Mouse (Mus musculus): Measurements from ENCODE around the gene Pced1b.
A peak's percentile ranks its signal among the peaks of the same experiment; 100 is the strongest.

Gene Pced1b

GRCm38 (mm10) chr15:97397793-97398192, 150.9 kb downstream of the Pced1b start:
- no peak for DNase-seq (ENCODE audit: low spot score in 2 of 2)

DNA sequence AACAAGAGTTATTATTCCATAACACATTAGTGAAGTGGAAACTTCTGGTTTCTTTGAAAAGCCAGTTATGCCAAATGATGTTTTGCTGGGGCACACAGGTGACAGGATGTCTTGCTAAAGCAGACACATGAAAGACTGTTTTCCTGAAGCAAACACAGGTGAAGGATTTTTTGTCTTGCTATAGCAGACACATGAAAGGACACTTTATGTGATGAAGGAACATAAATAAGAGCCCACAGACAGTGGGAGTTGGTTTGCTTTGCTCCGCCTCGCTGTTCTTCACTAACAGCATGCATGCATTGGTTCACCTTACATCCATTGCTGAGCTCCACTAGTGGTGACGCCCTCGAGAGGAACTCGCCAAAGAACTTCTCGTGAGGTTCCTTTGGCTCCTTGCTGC, 154.0 kb downstream of the Pced1b start:
- no peak for DNase-seq (ENCODE audit: low spot score in 2 of 2)

- no peak for DNase-seq (ENCODE audit: low spot score in 2 of 2)
Observed at GRCm38 (mm10) chr15:97404483-97404882, 157.6 kb downstream of the Pced1b start.

GRCm38 (mm10) chr15:97404998-97405397, 158.1 kb downstream of the Pced1b start:
- DNase-seq (ENCODE audit: low spot score in 2 of 2), result no peak

DNA sequence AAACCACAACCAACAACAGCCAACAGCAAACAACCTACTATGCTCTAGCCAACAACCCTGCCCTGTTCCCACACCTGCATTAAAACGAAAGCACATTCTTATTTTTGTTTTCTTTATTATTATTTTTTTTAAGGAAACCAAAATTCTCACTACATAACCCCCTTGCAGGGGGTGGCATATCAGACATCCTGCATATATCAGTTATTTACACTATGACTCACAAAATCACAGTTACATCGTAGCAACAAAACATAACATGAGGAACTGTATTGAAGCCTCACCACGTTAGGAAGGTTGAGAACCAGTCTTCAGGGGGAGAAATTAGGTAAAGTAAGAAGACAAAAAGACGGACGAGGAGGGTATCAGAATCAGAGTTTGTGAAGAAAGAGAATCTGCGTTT, 159.2 kb downstream of the Pced1b start:
- no peak for DNase-seq (ENCODE audit: low spot score in 2 of 2)

DNA sequence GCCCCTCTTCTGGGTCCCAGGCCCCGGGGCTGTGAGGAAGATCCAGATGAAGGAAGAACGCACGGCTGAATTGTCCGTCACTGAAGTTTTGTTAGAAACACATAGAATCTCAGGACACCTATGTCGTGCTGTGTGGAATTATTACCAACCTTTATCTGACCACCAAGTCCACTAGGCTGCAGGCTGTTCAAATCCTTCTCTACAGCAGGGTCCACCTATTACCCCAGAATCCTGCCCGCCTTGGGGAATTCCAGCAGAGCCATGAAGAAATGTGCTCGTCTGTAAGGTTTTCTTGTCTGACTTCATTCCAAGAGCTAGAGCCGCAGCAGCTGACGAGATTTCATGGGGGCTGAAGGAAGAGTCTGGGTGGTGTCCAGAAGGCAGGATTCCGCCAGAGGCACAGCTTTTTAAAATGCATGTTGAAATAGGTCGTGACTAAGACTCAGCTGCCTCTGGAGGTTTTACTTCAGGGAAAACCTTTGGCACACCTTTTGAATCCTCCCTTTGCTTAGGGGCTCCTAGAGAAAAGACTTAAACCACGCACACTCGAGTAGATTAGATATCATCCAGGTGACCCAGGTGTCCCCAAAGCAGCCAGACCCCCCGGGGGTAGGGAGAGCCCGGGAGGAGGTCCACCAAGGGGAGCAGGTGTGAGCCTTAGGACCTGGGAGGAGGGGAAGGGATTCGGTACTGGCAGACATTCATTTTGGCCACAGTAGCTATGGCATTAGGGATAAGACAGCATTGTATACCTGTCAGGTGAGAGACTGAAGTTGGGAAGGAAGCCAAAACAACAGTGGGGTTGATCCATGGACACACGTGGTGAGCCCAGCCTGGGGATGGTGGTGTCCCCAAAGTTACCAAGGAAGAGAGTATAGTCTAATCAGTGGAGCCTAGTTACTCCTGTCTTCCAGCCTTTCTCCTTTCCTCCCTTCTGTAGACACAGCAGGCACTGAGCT, 160.9 kb downstream of the Pced1b start:
- peak; percentile 28 to 32 for DNase-seq (ENCODE audit: low spot score in 2 of 2)

- DNase-seq (ENCODE audit: low spot score in 2 of 2), result no peak
Observed at GRCm38 (mm10) chr15:97411136-97411535, 164.2 kb downstream of the Pced1b start.

- no peak for DNase-seq (ENCODE audit: low spot score in 2 of 2)
Observed at GRCm38 (mm10) chr15:97411671-97412070, 164.8 kb downstream of the Pced1b start.

DNA sequence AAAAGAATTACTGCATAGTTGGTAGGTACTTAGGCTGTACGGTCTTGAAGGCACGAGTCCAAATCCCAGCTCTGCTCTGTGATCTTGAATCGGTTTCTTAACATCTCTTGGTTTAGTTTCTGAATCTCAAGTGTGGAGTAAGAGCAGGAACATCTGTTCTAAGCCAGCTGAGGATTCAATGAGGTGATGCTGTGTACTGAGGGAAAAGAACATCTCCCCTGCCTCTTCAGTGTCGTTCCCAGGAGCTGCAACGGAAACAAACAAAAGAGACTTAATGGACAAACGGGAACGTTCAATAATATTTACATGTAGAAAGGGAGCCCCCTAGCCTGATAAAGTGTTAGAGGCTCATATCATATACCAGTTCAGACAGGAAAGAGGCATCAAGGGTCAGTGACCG, 165.4 kb downstream of the Pced1b start:
- no peak for DNase-seq (ENCODE audit: low spot score in 2 of 2)

DNA sequence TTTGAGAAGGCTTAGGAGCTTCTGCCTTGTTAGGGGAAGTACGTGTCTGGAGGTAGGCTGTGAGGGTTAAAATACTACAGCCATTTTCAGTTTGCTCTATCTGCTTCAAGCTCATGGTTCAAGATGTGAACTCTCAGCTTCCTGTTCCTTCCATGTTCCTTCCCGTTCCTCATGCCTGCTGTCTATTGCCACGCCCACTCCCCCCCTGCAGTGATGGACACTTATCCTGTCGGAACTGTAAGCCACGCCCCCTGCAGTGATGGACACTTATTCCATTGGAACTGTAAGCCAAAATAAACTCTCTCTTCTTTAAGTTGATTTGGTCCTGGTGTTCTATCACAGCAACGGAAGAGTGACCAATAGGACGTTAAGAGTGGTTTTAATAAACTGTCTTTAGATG, 166.0 kb downstream of the Pced1b start:
- DNase-seq (ENCODE audit: low spot score in 2 of 2), result no peak

GRCm38 (mm10) chr15:97414718-97415413, 168.0 kb downstream of the Pced1b start:
- peak; percentile 8 to 11 for DNase-seq (ENCODE audit: low spot score in 2 of 2)

GRCm38 (mm10) chr15:97415426-97415946, 168.6 kb downstream of the Pced1b start:
- no peak for DNase-seq (ENCODE audit: low spot score in 2 of 2)

GRCm38 (mm10) chr15:97420292-97420691, 173.4 kb downstream of the Pced1b start:
- no peak for DNase-seq (ENCODE audit: low spot score in 2 of 2)

GRCm38 (mm10) chr15:97421533-97421932, 174.6 kb downstream of the Pced1b start:
- no peak for DNase-seq (ENCODE audit: low spot score in 2 of 2)

- DNase-seq (ENCODE audit: low spot score in 2 of 2), result no peak
Observed at GRCm38 (mm10) chr15:97422212-97422944, 175.5 kb downstream of the Pced1b start.

DNA sequence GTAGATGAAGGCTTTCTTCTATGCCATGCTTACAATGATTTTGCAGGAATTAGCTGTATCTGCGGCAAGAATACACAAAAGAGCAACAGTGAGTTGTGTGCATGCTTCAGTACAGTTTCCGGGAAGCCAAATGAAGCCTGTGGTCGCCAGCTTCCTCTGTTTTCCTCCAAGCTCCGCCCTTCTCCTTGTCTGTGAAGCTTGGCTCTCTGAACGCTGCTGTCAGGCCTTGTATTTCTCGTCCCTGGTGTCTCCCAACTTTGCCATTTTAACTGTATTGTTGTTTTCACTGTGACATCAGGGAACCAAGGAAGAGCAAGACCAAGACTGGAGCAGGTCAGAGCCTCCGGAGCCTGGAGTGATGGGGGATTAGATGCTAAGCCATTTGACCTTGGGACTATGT, 177.5 kb downstream of the Pced1b start:
- DNase-seq (ENCODE audit: low spot score in 2 of 2), result no peak

DNA sequence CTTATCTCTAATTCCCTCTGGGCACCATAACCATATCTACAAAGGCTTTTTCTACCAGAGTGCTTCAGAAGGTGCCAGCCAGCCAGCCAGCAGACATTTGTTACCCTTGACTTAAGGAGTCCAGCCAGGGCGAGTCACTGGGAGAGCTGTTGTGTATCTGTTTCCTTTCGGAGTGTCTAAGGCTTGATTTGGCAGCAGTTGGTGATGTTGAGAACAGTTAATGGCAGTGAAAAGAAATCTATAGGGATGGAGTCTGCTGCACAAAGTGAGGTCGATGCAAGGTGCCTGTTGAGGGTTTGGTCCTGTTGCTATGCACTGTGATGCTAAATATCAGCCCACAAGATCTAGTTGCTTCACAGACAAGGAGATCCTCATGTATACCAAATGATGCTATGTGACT, 178.1 kb downstream of the Pced1b start:
- no peak for DNase-seq (ENCODE audit: low spot score in 2 of 2)

DNA sequence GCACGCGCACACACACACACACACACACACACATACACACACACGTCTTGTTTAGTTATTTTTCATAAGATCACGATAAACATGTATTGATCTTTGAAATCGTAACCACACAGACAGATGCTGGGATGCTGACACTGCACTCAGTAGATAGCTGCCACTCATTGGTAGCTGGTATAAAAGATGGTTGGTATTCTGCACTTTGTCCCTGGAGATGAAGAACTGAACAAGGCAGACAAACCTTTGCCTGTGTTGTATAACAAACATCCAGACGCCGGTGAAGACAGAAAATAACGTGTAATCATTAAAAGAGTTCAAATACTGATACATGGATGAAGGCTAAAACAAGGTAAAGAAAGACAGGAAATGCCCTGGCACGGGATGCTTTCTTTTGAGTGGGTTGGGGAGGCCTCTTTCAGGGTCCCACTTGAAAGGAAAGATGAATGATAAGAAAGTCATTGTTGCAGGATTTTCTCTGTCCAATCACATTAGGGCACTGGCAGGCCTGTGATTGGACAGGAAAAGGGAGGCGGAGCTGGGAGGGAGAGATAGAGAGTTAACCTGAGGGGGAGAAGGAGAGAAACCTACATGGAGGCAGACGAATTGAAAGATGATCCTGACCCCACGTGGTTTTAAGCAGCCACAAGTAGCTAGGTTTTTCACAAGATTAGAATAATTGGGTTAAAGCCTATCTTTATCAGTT, 182.4 kb downstream of the Pced1b start:
- DNase-seq (ENCODE audit: low spot score in 2 of 2), result no peak

DNA sequence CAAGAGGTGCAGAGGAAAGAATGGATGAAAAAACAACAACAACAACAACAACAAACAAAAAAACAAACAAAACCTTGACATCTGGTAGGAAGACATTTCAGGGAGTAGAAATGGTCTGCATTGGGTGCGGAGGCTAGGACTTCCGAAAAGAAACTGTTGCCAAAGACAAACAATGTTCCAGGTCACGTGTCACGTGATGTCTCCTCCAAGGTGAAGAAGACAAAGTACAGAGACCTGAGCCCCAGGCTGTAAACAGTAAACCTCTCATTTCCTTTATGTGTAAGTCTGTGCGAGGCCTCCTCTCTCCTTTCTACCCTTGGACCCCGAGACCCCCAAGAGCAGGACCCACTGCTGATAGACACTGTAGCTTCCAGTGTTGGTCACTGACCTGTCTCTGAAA, 184.6 kb downstream of the Pced1b start:
- DNase-seq (ENCODE audit: low spot score in 2 of 2), result no peak

DNA sequence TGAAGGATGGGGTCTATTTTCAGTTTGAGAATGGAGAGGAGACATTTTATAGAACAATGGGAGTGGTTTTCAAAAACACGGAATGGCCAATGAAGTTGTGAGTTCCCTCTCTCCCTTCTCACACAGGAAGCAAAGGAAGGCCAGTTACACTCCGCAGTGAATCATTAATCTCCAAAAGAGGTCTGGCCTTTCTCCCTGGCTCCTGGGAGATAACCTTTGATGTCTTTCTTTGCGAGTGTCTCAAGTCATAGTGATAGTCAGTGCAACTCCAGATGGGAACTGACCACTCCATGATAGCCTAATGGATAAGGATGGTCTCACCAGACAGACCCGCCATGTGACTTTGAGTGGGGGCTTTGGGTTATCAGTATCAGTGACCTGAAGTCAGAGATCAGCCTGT, 185.3 kb downstream of the Pced1b start:
- no peak for DNase-seq (ENCODE audit: low spot score in 2 of 2)
